Mouse (Mus musculus) B cell, adult 2 months (primary cell): ENCODE measurements around the gene C1ql1.

Experiments
- DNase-seq, 2 experiments: peaks; one replicate each; pipeline ENCODE4 v3.0.0; 2022

Gene C1ql1

DNA sequence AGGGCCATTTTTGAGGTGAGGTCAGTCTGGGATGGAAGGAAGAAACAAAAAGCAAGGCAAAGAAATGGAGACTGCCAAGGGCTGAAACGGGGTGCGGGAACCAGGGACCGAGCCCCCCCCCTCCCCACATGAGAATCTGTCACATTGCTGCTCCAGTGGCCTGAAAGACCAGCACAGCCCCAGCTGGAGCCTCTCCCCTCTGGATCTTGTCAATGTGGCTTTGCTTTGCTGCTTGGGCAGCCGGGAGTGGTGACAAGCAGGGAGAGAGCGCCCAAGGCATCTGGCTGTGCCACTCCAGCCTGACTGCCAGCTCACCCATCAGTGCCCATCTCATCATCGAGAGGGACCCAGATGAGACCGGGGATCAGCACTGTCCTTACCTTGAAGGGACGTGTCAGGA, 11.2 kb upstream of the C1ql1 start:
- DNase-seq = no peak

DNA sequence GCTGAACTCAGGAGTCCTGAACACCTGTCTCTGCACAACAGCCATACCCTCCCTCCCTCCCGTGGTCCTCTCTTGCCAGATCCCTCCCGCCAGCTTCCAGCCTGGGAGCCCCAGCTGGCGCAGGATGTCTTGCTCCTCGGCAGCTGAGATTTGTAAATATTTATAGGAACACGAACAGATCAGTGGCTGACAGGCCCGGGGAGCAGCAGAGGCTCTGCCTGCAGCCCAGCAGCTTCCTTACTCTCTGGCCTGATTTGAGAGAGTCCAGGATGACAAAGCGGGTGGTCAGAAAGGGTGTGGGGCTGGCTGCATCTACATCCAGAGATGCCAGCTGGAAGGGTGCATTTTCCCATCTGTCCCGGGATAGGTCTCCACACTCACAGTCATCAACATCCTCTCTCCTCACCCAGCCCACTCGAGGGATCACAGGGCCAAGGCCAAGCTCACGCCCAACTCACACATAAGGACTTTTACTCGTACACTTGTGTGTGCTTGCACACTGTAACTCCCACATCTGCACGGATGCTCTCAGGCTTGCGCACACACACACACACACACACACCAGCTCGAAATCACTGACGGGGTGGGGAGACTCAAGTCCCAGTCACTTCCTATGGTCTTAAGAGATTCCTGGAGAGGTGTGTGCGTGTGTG, 10.6 kb upstream of the C1ql1 start:
- DNase-seq = no peak

DNA sequence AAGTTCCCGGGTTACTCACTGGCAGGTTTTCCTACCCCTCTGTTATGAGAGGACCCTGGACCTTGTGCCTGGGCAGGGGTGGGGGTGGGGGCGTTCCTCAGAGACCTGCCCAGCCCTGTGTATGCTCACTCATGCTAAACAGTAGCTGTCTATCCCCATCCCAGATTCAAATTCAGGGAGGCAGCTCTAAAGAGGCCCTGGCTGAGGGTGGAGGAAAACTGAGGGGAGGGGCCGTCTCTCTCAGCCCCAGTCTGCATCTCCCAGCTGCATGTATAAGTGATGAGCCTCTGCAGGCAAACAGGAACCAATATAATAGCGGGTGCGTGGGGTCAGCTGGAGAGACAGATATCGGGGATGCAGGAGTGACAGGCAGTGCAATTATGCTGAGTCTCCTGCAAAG, 6.4 kb upstream of the C1ql1 start:
- DNase-seq = no peak

DNA sequence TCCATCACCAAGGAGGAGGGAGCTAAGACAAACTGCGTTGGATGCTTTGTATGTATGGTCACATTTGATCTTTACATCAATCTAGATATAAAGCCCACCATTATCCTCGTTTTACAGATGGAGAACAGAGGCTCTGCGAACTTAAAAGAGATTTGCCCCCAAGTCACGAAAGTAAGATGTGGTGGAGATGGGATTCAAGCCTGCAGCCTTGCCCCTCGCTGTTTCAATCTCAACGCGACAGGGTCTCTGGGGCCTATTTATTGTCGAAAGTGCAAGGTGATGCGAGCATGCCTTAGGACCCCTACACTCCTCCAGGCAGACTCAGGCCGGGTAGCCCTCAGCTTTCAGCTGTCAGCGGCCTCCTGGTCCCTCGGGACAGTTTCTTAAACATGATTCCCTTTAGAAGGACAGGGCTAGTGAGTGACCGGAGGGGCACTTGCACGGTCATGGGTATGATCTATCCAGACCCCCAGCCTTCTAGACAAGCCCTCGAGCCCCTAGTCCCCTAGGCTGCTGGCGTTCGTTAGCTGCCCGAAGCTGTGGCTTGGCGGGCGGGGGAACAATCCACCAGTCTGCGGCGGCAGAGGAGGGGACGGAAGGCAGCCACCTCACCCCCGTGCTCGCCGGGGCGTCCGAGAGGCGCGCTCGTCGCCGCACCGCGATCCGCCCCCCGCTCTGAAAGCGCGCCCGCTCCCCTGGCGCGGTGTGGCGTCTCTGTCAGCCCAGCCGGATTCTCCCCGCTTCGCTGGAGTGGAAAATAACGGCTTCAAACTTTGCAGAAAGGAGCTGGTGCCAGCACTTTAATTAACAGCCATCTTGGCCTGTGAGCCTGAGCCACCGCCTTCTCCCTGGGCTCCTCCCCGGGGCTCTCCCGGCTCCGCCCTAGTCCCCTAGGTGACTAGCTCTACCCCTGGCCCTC, 1.8 kb upstream of the C1ql1 start:
- peak; percentile 53 for DNase-seq

DNA sequence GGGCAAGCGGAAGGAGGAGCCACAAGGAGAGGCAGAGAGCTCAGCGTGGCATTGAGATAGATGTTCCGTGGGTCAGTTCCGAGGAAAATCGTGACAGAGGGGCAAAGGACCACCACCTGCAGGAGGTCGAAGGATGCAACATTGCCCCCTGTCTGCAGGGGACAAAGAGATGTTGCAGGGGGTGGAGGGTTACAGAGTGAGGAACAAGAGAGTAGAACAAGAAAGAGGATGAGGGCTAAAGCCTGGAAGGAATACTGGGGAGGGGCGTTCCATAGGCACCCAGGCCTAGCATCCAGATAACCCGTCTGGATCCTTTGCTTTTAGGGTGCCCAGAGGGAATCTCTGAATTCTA, 480 bp upstream of the C1ql1 start:
- DNase-seq = no peak

DNA sequence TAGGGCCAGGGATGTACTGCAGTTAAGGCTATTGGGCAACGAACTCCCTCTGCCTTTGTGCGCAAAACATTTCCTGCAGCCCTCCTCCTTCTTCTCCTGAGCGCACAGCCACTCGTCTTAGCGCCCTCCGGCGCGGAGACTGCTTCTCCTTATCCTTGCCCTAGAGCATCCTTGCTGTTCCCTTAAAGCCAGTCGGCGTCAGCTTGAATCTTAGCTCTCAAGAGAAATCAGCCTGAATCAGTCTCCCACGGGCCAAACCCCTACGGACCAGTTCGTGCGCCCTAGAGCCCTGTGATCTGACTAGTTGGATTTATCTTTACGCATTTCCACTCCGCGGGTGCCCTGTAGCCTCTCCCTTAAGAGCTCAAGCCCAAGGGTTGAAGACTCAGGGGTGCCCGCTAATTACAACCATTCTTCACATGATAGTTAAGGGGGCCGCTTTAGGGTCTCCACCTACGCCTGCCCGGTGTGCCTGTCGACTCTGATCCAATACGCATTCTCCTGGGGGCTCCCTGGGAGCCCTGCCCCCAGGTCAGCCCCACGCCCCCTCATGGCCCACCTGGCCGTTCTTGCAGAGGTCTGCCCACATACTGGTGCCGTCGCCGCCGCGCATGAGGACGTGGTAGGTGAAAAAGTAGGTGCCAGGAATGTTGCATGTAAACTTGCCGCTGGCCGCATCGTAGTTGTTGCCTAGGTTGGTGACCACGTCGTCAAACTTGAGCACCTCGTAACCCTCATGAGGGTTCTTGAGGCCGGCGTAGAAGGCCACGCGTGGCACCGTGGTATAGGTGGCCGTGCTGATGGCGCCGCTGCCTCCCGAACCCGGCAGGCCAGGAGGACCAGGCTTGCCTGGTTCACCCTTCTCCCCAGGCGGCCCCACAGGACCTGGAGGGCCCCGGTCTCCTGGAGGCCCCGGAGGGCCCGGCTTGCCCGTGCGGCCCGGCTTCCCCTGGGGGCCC, 903 bp downstream of the C1ql1 start:
- DNase-seq = peak; percentile 19 to 27

DNA sequence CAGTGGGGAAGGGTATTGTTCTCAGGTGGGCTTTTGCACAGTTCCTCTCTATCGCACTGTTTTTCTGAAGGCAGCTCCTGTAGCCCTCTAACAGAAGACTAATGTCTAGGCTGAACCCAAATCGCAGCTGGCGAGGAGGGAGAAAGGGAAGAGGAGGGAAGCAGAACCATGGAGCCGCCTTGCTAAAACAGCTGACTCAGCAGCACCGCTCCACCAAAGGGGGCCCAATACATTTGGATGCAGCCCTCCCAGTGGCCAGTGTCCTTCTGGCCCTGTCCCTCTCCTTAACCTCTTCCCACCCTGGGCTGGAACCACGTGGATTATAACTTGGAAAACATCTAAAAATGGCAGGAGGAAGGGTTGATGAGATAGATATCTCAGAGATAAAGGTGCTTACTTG, 5.3 kb downstream of the C1ql1 start:
- DNase-seq = no peak

DNA sequence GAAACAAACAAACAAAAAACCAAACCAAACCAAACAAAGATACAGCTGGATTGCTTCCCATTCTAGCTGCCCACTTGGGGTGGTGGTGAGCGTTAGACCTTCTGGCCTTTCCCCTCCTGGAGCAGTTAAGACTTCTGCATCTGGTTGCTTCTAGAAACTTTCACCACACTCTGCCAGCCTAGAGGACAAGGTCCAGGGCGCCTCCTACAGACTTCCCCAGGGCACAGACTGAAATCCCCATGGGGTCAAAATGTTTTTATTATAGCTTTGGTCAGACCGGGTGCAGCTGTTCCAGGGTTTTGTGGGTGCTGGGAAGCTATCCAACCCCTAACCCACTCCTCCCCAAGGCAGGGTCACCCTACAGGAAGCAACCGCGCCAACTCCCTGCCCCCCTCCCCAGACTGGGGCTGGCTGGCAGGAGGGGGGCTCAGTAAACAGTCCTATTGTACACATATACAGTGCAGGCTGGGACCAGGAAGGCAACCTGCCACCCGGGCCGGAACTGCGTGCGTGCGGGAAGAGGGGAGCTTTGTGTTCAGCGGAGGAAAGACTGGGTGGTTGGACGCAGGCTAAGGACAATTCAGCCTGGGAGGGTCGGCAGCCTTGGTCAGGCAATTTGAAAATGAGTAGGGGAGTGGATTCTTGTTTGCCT, 7.3 kb downstream of the C1ql1 start:
- no peak for DNase-seq

DNA sequence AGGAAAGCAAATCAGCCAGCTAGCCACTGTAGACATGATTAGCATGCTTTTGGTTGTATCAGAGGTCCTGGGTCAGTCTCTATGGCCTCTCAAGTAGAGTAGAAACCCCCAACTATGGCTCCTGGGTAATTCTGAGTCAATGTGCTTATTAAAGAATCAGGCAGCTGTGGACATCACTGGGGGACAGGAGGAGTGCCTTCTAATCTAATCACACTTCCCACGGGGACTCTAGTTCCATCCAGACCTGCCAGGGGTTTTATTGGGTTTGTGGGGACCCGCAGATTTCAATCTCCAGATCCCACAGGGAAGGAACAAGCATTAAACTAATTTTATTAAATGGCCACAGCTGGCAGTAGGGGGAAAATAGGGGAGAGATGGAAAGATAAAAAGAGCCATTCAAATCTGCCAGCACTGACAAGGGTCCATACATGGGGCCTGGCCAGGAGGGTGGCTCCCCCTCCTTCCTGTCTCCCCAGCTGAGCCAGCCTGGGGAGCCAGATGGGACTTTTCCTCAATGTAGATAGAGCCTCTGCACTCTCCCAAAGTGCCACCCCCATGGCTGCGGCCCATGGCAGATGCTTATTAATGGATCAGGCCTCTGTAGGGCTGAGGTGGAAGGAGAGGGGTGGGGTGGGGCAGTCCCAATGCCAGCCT, 8.8 kb downstream of the C1ql1 start:
- DNase-seq = no peak

DNA sequence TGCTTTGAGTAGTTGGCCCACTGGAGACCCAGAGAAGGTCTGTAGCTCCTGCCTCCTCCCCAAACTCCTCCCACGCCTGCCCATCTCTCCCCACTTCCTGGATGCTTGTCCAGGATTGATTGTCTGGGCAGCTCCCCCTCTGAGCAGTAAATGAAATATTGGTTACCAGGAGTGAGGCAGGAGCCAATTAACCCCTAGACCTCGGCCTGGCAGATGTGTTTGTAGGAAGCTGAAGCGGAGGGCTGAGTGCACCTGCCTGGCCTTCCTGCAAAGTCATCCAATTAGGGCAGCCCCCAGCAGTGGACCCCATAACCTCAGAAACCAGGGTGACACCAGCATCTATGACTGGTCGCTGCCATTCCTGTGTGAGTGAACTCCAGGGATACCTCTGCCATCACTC, 10.2 kb downstream of the C1ql1 start:
- no peak for DNase-seq

DNA sequence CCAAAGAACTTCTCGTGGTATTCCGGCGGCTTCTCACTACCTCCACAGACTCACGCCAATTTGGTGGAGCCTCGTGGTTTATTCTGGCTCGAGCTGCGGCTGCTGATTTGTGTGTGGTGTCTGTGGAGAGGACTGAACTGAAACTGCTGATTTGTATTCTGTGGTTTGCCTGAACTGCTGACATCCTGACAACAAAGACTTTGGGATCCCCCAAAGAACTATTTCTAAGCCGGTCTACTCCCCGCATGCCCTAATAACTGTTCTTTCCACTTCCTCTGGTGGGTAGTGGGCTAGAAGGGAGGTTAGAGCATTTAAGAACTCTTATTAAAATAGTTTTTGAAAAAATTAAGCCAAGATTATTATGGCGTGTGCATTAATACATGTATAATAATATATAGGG, 15.8 kb downstream of the C1ql1 start:
- DNase-seq = no peak

DNA sequence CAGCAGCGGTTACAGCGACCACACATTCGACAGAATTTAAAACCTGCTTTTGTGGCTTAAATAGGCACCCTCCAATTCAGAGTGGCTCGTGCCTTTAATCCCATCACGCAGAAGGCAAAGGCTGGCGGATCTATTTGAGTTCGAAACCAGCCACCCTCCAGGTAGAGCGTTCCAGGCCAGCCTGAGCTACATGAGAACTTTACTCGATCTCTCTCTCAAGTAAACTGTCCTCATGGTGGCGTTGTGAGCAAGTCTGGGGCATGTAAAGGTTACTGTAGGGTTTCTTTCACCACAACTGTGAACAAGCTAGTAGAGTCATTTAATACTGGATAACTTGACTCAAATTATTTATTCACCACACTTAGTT, 21.2 kb downstream of the C1ql1 start:
- DNase-seq = peak in 1 of 2 experiments; percentile 69

DNA sequence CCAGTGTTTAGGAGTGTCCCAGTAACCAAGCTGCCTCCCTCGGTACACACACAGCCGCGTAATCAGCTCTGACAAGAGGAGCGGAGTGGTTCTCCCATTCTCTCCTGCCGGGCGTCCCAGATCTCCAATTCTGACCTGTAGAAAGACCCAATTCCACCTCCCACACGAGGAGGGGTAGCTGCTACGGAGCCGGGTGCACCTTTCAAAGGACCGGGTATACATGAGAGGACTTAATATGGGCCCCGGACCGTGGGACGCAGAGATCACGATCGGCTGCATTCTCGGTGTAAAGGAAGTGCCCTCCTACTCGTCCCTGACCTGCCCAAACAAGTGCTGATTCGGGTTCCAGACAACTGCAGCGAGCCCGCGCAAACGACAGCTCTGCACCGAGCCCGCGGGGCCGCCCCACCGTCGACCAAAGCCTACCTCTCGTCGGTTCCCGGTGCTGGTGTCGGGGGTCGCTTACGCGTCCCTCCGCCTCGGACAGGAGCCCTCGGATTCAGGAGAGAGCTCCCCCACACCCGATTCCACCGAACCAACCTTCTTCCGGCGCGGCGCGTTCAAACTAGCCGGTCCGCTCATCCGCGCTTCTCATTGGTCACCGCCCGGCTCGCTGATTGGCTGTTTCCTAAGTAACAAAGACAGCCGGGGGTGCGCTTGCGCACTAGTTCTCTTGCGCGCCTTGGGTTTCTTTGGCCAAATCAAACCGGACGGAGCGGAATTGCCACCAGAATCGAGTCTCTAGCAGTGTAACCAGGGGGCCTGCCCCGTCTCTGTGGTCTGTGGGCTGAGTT, 21.7 kb downstream of the C1ql1 start, which contains the start of gene Kif18b:
Gene Kif18b (minus strand): TSS at position 568 of the 794 bp plus-strand sequence.
- peak; percentile 89 to 90 for DNase-seq

DNA sequence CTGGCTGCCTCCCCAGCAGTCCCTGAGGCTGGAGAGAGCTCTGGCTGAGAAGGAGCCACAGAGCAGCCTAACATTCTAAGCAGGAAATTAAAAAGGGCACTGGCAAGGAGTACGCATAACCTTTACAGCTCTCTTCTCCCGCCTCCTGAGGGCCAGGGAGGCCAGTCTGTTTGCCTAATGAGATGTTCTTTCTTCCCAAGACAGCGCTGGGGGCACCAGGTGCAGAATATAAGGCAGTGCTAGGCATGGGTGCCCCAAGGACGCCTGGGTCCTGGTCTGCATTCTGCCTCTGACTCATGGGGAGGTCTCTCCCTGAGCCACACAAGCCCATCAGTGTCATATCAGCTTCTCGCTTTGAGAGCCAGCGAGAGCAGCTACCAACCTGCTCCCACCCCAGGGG, 25.0 kb downstream of the C1ql1 start:
- no peak for DNase-seq

DNA sequence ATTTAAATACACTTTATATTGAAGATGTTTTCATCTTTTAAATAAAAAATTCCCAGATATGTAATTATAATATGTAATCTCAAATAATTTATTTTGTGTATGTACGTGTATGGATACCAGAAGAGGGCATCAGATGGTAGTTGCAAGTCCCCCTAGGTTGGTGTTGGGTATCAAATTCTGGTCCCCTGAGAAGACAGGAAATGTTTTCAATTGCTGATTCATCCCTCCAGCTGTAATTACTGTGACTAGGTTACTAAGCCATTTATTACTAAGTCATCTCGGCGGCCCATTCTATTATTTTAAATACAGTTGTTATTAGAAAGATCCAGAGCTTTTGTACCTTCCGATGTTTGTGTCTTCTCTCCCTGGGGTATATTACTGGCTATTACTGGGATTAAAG, 28.4 kb downstream of the C1ql1 start:
- DNase-seq = no peak

DNA sequence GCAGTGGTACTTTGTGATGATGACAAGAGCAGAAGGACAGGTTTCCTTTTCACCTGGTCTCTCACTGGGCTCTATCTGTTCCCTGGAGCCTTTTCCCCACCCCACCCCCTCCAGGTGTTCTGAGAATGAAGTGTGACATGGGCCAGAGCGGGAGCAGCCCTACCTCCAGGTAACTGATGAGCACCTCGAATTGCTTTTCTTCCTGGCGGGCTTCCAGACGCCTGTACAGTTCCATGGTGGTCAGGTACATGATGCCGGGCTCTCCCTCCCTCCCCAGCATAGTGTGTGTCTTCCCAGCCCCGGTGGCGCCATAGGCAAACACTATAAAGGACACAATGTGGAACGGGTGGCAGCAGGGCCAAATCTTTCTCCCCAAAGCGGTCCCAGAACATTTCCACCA, 31.1 kb downstream of the C1ql1 start:
- no peak for DNase-seq

DNA sequence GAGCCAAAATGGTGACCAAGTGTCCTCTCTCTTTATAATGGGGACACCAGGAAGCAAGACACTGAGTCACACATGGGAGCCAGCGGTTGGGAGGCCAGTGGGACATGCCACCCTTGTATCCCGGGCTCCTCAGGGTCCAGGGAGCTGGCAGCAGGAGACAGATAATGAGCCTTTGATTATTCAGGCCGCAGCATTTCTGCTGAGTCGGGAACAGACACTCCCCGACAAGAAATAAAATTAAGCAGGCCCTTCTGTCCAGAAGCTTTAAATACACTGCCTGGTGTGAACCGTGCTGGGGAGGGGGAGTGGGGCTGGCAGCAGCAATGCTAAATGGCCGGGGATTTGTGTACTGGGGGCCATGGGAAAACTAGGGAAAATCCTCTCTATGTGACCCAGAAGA, 35.1 kb downstream of the C1ql1 start:
- DNase-seq = no peak

DNA sequence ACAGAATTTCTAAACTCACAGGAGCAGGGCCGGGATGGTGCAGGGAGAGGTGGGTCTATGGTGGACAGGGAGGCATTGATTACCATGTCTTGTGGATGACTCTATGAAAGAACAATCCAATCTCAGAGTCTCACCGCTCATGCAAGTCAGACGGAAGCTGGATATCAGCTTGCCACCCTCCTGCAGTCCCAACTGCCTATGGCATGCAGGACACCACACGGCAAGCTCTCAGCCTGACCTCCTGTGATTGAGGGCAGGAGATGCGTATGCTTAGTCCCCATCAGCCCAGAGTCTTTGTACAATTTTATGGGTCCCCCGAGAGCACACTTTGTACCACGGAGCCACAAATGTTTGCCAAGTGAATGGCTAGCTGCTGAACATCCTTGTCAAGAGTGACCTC, 42.8 kb downstream of the C1ql1 start:
- DNase-seq = no peak

DNA sequence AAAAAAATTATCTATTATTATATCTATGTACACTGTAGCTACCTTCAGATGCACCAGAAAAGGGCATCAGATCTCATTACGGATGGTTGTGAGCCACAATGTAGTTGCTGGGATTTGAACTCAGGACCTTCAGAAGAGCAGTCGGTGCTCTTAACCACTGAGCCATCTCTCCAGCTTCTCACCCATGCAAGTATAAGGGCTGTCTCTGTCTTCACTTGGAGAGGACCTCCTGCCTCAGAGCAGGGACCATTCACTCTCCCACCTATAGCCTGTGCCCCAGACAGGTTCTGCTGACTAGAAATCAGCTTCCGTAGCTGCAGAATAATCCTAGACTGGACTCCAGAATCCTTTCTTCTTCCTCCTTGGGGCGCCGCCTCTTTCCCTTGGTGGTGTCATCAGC, 44.4 kb downstream of the C1ql1 start:
- no peak for DNase-seq

DNA sequence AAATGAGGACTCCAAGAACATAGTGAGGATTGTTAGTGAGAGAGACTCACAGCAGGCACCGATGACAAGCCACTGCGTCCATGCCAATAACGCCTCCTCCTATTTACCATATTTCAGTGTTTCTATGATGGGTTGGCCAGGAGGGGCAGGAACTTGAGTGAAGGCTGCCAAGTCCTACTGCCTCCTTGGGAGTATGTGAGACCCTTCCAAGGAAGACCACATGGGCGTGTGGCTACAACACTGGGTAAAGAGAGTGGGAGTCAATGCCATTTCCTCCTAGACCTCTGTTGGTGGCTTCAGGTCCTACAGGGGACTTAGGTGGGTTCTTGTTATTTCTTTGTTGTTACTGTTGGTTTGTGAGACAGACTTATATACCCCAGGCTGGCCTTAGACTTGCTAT, 45.3 kb downstream of the C1ql1 start:
- DNase-seq = no peak

DNA sequence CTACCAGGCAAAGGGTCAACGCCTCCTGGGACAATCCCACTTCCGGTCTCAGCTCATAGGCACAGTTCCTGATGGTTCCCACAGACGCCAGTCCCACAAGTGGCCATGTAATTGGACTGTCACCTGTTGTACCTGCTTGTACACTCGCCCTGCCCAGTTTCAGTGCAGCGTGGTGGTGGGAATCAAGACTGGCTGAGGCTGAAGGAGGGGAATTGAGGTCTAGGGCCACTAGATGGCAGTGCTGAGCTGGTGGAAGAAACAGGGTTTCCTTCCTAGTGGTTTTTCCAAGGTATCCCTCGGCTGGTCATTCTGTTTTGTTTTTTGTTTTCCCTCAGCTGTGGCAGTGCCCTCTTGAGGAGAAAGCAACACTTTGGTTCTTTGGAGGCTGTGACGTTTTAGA, 45.7 kb downstream of the C1ql1 start, which contains the start of gene Gfap:
Gene Gfap (minus strand): TSS at position 150 of the 400 bp plus-strand sequence.
- peak; percentile 67 for DNase-seq
